Mouse (Mus musculus) embryonic facial prominence, embryonic 12.5 days (tissue): ENCODE results near the gene Crtc1. TPM values are rescaled to one million over a fixed set of nuclear protein-coding genes. Genes with fewer than 3 reads are reported as not detected.
A peak's percentile ranks its signal among the peaks of the same experiment; 100 is the strongest.

ENCODE experiments used
- ATAC-seq: fragments of 200-750 bp; cut with Nextera tagmentation; 2 replicates; pipeline ENCODE4 v1.8.0; 2017; ENCODE audit not compliant: insufficient number of reproducible peaks, insufficient read depth, low FRiP score, low TSS enrichment
- H3K27ac ChIP-seq: fragments of 300-500 bp; sonication (generic); 2 replicates; pipeline ENCODE4 v1.5.1; 2016; ENCODE audit warnings: mild to moderate bottlenecking
- H3K27me3 ChIP-seq: fragments of 300-500 bp; sonication (generic); 2 replicates; pipeline ENCODE4 v1.6.1; 2016; ENCODE audit warnings: mild to moderate bottlenecking, moderate library complexity
- H3K36me3 ChIP-seq: fragments of 300-500 bp; sonication (generic); 2 replicates; pipeline ENCODE4 v1.6.1; 2016; ENCODE audit warnings: mild to moderate bottlenecking
- H3K4me1 ChIP-seq: fragments of 300-500 bp; sonication (generic); 2 replicates; pipeline ENCODE4 v1.6.1; 2016
- H3K4me2 ChIP-seq: fragments of 300-500 bp; sonication (generic); replicated peaks from 2 replicates; pipeline ENCODE4 v1.6.1; 2016; ENCODE audit warnings: mild to moderate bottlenecking, moderate library complexity
- H3K4me3 ChIP-seq: fragments of 300-500 bp; sonication (generic); 2 replicates; pipeline ENCODE4 v1.5.1; 2016; ENCODE audit warnings: mild to moderate bottlenecking
- H3K9ac ChIP-seq: fragments of 300-500 bp; sonication (generic); 2 replicates; pipeline ENCODE4 v1.6.1; 2016; ENCODE audit warnings: mild to moderate bottlenecking, moderate library complexity
- H3K9me3 ChIP-seq: fragments of 300-500 bp; sonication (generic); 2 replicates; pipeline ENCODE4 v1.6.1; 2016; ENCODE audit warnings: mild to moderate bottlenecking, moderate library complexity
- WGBS: fragments of 180-500 bp; shearing (Covaris S2); methylation state at CpG from one replicate; pipeline ENCODE4 v1.1.7; 2016; 5-methylcytosine and 5-hydroxymethylcytosine counted together
- polyA plus RNA-seq: library from polyadenylated mRNA; unstranded; fragments of >200 nt; fragmentation: Nextera tagmentation; extraction: Ambion mirVana; gene quantifications from 2 replicates; pipeline ENCODE4 v1.2.1, GENCODE M21; 2016

Gene Crtc1
- polyA plus RNA-seq, 1 experiment from 2014 or later, result 22.1 TPM

DNA sequence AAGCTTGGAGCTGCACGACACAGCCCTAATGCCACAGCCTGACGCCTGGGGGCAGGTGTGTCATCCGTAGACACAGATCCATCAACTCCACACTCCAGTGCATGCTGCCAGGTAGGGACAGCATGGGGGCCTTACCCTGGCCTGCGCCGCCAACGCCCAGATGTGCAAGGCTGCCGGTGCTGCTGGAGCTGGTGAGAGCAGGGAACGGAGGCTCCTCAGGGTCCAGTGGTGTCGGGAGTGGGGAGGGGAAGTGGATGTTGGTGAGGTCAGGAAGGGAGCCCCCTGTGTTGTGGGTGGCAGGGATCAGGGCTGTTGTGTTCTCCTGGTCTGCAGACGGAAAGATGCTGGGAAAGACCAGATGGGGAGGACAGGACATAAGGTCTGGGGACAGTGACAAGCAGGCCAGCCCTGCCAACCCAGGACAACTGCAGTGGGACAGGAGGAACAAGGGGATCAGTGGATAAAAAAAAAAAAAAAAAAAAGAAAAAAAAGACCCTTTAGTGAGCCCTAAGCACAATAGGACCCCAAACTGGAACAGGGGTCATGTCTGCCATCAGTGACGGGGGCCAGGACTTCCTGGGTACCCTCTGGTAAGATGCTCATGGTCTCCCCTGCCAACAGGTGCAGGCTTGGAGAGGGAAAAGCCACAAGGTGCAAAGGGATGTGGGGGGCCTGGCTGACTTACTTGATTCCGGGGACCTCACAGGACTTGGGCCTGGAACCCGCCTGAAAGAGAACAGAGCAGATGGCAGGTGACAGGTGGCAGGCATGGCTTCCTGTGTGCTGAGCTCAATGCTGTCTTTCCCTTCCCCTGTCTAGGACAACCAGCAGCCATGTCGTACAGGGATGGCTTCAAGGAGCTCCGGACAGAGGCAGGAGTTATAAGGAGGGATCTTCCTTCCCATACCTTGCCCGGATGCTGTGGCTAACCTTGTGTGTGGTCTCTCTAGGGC, 41.5 kb downstream of the Crtc1 start:
- no peak overlapping the region for H3K4me2 ChIP-seq
- H3K27me3 ChIP-seq, result no peaks in the 10 kb centered on the region
- H3K4me1 ChIP-seq, result no peaks in the 10 kb centered on the region
- no peak overlapping the region for H3K4me3 ChIP-seq
- H3K36me3 ChIP-seq, result peaks cover 20% of the 10 kb centered on the region
- ATAC-seq, result no peak
- no peak overlapping the region for H3K27ac ChIP-seq
- WGBS, result 81% methylated on average over 16 of the region's 16 CpGs
- no peak overlapping the region for H3K9ac ChIP-seq
- no peaks in the 10 kb centered on the region for H3K9me3 ChIP-seq

- Histone ChIP-seq H3K4me3 (no peak overlapping the region), H3K9me3 (no peaks in the 10 kb centered on the region), H3K27me3 (no peaks in the 10 kb centered on the region), H3K9ac (no peak overlapping the region), H3K4me2 (no peak overlapping the region), H3K4me1 (no peaks in the 10 kb centered on the region), H3K27ac (no peak overlapping the region), H3K36me3 (peaks cover 31% of the 10 kb centered on the region)
- 76% methylated on average over 5 of the region's 5 CpGs for WGBS
- ATAC-seq, result no peak
These were observed 43.2 kb downstream of the Crtc1 start for GRCm38 (mm10) chr8:70396184-70396583.

DNA sequence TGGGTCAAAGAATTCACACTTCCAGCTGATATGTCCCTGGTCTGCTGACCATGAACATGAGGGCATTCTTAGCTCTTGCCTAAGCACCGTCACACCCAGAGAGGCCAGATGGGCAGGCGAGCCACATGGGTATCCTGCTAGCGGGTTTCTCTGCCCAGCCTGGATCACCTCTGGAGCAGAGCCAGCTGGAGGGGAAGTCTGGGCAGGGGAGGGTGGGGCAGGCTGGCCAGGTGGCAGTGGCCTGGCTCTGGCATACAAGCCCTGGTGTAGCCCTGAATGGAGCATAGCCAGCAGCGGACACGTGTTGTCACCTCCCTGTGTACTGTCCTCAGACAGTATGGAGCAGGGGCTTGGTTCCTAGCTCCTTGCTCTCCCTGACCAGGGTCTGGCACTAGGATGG, 43.7 kb downstream of the Crtc1 start:
- Histone ChIP-seq H3K36me3 (peaks cover 36% of the 10 kb centered on the region), H3K27ac (no peak overlapping the region)
- WGBS, result 79% methylated on average over 5 of the region's 5 CpGs

GRCm38 (mm10) chr8:70394269-70394998, 44.9 kb downstream of the Crtc1 start:
- Histone ChIP-seq H3K9me3 (no peaks in the 10 kb centered on the region), H3K9ac (0 out of 2 replicates have a peak overlapping the region, but pooled peaks have one; percentile 15), H3K36me3 (peaks cover 35% of the 10 kb centered on the region), H3K27me3 (no peaks in the 10 kb centered on the region), H3K4me3 (no peak overlapping the region), H3K4me1 (no peaks in the 10 kb centered on the region), H3K27ac (no peak overlapping the region), H3K4me2 (no peak overlapping the region)
- no peak for ATAC-seq
- 81% methylated on average over 8 of the region's 8 CpGs for WGBS

More for the DNA sequence above, 43.7 kb downstream of the Crtc1 start:
- Histone ChIP-seq H3K27me3 (no peaks in the 10 kb centered on the region), H3K9ac (no peak overlapping the region; the same call in 1 of the 2 replicates), H3K4me1 (no peaks in the 10 kb centered on the region), H3K9me3 (no peaks in the 10 kb centered on the region), H3K4me3 (no peak overlapping the region), H3K4me2 (no peak overlapping the region)
- ATAC-seq, result no peak

DNA sequence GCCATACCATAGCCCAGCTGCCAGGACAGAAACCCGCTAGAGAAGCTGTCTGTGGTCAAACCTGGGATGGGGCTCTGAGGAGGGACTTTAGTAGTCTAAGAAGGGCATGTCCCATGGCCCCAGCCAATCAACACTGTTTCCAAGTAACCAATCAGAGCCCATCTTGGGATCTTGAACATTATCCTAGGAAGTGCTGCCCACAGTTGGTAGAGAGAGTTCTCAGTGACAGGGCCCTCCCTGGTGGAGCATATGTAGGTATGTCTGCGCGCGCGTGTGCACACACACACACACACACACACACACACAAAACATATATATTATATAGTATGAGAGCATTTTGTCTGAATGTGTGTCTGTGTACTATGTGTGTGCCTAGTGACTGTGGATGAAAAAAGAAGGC, 46.3 kb downstream of the Crtc1 start:
- Histone ChIP-seq H3K9me3 (no peaks in the 10 kb centered on the region), H3K27me3 (no peaks in the 10 kb centered on the region), H3K36me3 (peaks cover 37% of the 10 kb centered on the region), H3K4me3 (no peak overlapping the region), H3K4me1 (no peaks in the 10 kb centered on the region), H3K4me2 (no peak overlapping the region), H3K9ac (no peak overlapping the region), H3K27ac (no peak overlapping the region)
- ATAC-seq, result no peak
- 89% methylated on average over 5 of the region's 5 CpGs for WGBS

GRCm38 (mm10) chr8:70389678-70390077, 49.7 kb downstream of the Crtc1 start:
- H3K36me3 ChIP-seq, result peaks cover 62% of the 10 kb centered on the region
- H3K4me2 ChIP-seq, result no peak overlapping the region
- 97% methylated on average over 2 of the region's 2 CpGs for WGBS
- no peaks in the 10 kb centered on the region for H3K9me3 ChIP-seq
- H3K4me1 ChIP-seq, result no peaks in the 10 kb centered on the region
- no peak overlapping the region for H3K9ac ChIP-seq
- no peak for ATAC-seq
- H3K27ac ChIP-seq, result no peak overlapping the region
- H3K27me3 ChIP-seq, result no peaks in the 10 kb centered on the region
- H3K4me3 ChIP-seq, result no peak overlapping the region

- no peak overlapping the region for H3K27ac ChIP-seq
- H3K27me3 ChIP-seq, result peaks cover 19% of the 10 kb centered on the region
- H3K9ac ChIP-seq, result no peak overlapping the region
- 42% methylated on average over 3 of the region's 3 CpGs for WGBS
- H3K4me2 ChIP-seq, result no peak overlapping the region
- H3K9me3 ChIP-seq, result no peaks in the 10 kb centered on the region
- H3K4me1 ChIP-seq, result no peaks in the 10 kb centered on the region
- peaks cover 37% of the 10 kb centered on the region for H3K36me3 ChIP-seq
- ATAC-seq, result no peak
- no peak overlapping the region for H3K4me3 ChIP-seq
These were observed 56.1 kb downstream of the Crtc1 start for GRCm38 (mm10) chr8:70383287-70383686.

- H3K27me3 ChIP-seq, result peaks cover 51% of the 10 kb centered on the region
- ATAC-seq, result no peak
- no peak overlapping the region for H3K4me2 ChIP-seq
- 84% methylated on average over 12 of the region's 12 CpGs for WGBS
- H3K36me3 ChIP-seq, result peaks cover 8% of the 10 kb centered on the region; the same call in 1 of the 2 replicates
- H3K4me3 ChIP-seq, result no peak overlapping the region
- no peak overlapping the region for H3K27ac ChIP-seq
- no peak overlapping the region for H3K9ac ChIP-seq
- peaks cover 7% of the 10 kb centered on the region; the same call in 1 of the 2 replicates for H3K4me1 ChIP-seq
- no peaks in the 10 kb centered on the region for H3K9me3 ChIP-seq
These were observed 59.3 kb downstream of the Crtc1 start for GRCm38 (mm10) chr8:70380069-70380468.

DNA sequence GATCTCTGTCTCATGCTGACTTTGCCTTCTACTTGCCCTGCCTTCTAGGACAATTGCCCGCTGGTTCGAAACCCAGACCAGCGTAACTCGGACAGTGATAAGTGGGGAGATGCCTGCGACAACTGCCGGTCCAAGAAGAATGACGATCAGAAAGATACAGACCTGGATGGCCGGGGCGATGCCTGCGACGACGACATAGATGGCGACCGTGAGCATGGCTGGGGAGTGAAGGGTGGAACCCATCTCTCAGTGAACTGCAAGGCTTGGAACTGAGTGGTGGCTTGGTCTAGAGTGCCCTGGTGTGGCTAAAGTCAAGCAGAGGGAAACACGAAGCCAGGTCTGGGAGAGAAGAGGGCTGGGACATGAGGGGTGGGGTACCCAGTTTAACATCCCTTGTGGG, 62.3 kb downstream of the Crtc1 start:
- no peak overlapping the region for H3K4me2 ChIP-seq
- H3K4me3 ChIP-seq, result no peak overlapping the region
- 14% methylated on average over 15 of the region's 15 CpGs for WGBS
- no peaks in the 10 kb centered on the region for H3K9me3 ChIP-seq
- H3K27me3 ChIP-seq, result peaks cover 81% of the 10 kb centered on the region
- H3K27ac ChIP-seq, result no peak overlapping the region
- no peak for ATAC-seq
- peaks cover 24% of the 10 kb centered on the region for H3K4me1 ChIP-seq
- H3K9ac ChIP-seq, result no peak overlapping the region
- no peaks in the 10 kb centered on the region for H3K36me3 ChIP-seq

- peaks cover 30% of the 10 kb centered on the region for H3K4me1 ChIP-seq
- H3K9me3 ChIP-seq, result no peaks in the 10 kb centered on the region
- H3K9ac ChIP-seq, result no peak overlapping the region
- H3K27ac ChIP-seq, result no peak overlapping the region
- no peak for ATAC-seq
- peak overlapping the region; percentile 16 for H3K4me3 ChIP-seq
- peak overlapping the region; percentile 30 for H3K4me2 ChIP-seq
- H3K27me3 ChIP-seq, result peaks cover 88% of the 10 kb centered on the region
- no peaks in the 10 kb centered on the region for H3K36me3 ChIP-seq
- 8% methylated on average over 37 of the region's 37 CpGs for WGBS
These were observed 63.1 kb downstream of the Crtc1 start for GRCm38 (mm10) chr8:70376275-70376741.

GRCm38 (mm10) chr8:70375212-70375859, 64.0 kb downstream of the Crtc1 start:
- no peak for ATAC-seq
- Histone ChIP-seq H3K9me3 (no peaks in the 10 kb centered on the region), H3K36me3 (no peaks in the 10 kb centered on the region), H3K27ac (no peak overlapping the region), H3K9ac (no peak overlapping the region; the same call in 1 of the 2 replicates), H3K4me3 (peak overlapping the region; percentile 34), H3K4me2 (peak overlapping the region; percentile 46), H3K4me1 (peaks cover 30% of the 10 kb centered on the region), H3K27me3 (peaks cover 86% of the 10 kb centered on the region)
- 7% methylated on average over 35 of the region's 35 CpGs for WGBS
